Comparison of ENCODE assay signal across 8 mouse cellular contexts in the genomic region with DNA sequence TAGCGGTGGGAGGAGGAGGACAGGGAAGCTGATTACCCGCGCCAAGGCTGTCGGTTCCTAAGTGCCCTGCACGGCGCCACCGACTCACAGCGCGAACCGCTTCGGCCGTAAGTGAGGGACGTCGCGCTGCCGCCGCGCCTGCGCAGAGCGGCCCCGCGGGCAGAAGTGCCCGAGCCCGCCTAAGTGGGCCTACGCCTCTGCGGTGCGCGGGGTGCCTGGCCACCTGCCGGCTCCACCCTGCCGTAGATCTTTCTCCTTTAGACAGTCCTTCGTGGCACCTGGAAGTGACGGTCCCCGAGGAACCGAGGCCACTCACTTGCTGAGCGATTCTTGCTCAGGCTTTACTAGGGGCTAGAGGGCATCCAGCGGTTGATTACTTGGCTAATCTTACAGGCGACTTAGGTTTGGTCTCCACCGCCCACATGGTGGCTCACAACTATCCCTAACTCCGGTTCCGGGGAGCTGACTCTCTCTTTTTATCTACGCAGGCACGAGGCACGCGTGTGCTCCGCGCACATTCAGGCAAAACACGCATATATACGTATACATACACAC. TPM values are rescaled to one million over a fixed set of nuclear protein-coding genes. Genes with fewer than 3 reads are reported as not detected.
DNase-seq lines count a peak whose midpoint lies in the region; ATAC-seq and TF ChIP-seq lines count a peak whose summit lies in the region.

No protein-coding gene starts in this region.

- H3K9ac ChIP-seq in MEL (ENCODE audit: control insufficient read depth, low read depth, low read length, poor library complexity, severe bottlenecking), result peak overlapping the region; percentile 90
- peak overlapping the region; percentile 80 for H3K9ac ChIP-seq in forebrain, postnatal 0 days
- H3K9ac ChIP-seq in lung, embryonic 14.5 days, result peak overlapping the region; percentile 84

- WGBS in cerebellum, adult 2 months, result under 1% methylated on average over 47 of the region's 48 CpGs
- WGBS in forebrain, postnatal 0 days, result under 1% methylated on average over 48 of the region's 48 CpGs
- under 1% methylated on average over 48 of the region's 48 CpGs for WGBS in lung, embryonic 14.5 days

- no peak for TF ChIP-seq CTCF in MEL (IDR thresholded peaks at IDR 0.05 in 2 of 3, conservative IDR thresholded peaks at IDR 0.05 in 1 of 3; ENCODE audit: control insufficient read depth in 1 of 3, insufficient read depth in 1 of 3, low read depth in 2 of 3, low read length in 3 of 3, poor library complexity in 1 of 3, severe bottlenecking in 1 of 3)
- no peak; the same call in 1 of the 2 replicates for TF ChIP-seq CTCF in cerebellum, adult 2 months (IDR thresholded peaks at IDR 0.05; ENCODE audit: borderline replicate concordance, insufficient read depth, low read depth, low read length)
- peak; percentile 26; the same call in 1 of the 2 replicates for TF ChIP-seq CTCF in forebrain, postnatal 0 days (IDR thresholded peaks at IDR 0.05; ENCODE audit: low read depth)
- TF ChIP-seq CTCF in lung, embryonic 14.5 days (IDR thresholded peaks at IDR 0.05; ENCODE audit: low read depth), result peak; percentile 24; the same call in 1 of the 2 replicates

- peak; percentile 94 to 97 for TF ChIP-seq POLR2A in MEL (IDR thresholded peaks at IDR 0.05; ENCODE audit: control insufficient read depth in 1 of 2, insufficient read depth in 1 of 2, low read depth in 1 of 2, low read length in 2 of 2, poor library complexity in 1 of 2)
- TF ChIP-seq POLR2A in cerebellum, adult 2 months (IDR thresholded peaks at IDR 0.05; ENCODE audit: borderline replicate concordance, insufficient read depth, low read length), result peak; percentile 98

- ATAC-seq in forebrain, postnatal 0 days, result peak; percentile 98
- peak; percentile 96 for ATAC-seq in lung, embryonic 14.5 days (ENCODE audit: insufficient read depth)
- peak; percentile 90 for ATAC-seq in neutrophil, adult 5-6 weeks (ENCODE audit: extremely low read depth, insufficient number of reproducible peaks, low FRiP score, poor library complexity, severe bottlenecking)

- H3K9me3 ChIP-seq in MEL (replicated peaks; ENCODE audit: insufficient read depth, low read length), result no peaks in the 10 kb centered on the region
- H3K9me3 ChIP-seq in forebrain, postnatal 0 days (ENCODE audit: low read length), result no peaks in the 10 kb centered on the region
- no peaks in the 10 kb centered on the region for H3K9me3 ChIP-seq in lung, embryonic 14.5 days (ENCODE audit: low read depth, low read length)

- peaks cover 4 to 6% of the 10 kb centered on the region in 2 experiments; a peak in 3 of 4 replicates for H3K4me1 ChIP-seq in MEL (ENCODE audit: control insufficient read depth in 1 of 2, insufficient read depth in 2 of 2, low read length in 2 of 2)
- H3K4me1 ChIP-seq in cerebellum, adult 2 months (ENCODE audit: control insufficient read depth, insufficient read depth, low read length), result no peaks in the 10 kb centered on the region
- no peaks in the 10 kb centered on the region for H3K4me1 ChIP-seq in forebrain, postnatal 0 days (ENCODE audit: insufficient read depth)
- peaks cover 4% of the 10 kb centered on the region; the same call in 1 of the 2 replicates for H3K4me1 ChIP-seq in lung, embryonic 14.5 days (ENCODE audit: insufficient read depth)

- peak overlapping the region; percentile 98 for H3K27ac ChIP-seq in MEL (ENCODE audit: control insufficient read depth, low read depth, low read length)
- H3K27ac ChIP-seq in cerebellum, adult 2 months (ENCODE audit: insufficient read depth, low read length), result peak overlapping the region; percentile 68
- H3K27ac ChIP-seq in forebrain, postnatal 0 days (ENCODE audit: low read depth, low read length), result peak overlapping the region; percentile 86
- peak overlapping the region; percentile 83 for H3K27ac ChIP-seq in lung, embryonic 14.5 days (ENCODE audit: low read depth)

- H3K4me2 ChIP-seq in forebrain, postnatal 0 days (ENCODE audit: low read depth), result peak overlapping the region; percentile 64
- peak overlapping the region; percentile 65 for H3K4me2 ChIP-seq in lung, embryonic 14.5 days

- H3K4me3 ChIP-seq in MEL (ENCODE audit: control insufficient read depth in 1 of 2, insufficient read depth in 1 of 2, low read depth in 2 of 2, low read length in 2 of 2), result peak overlapping the region; percentile 86 to 87
- H3K4me3 ChIP-seq in cerebellum, adult 2 months (replicated peaks; ENCODE audit: insufficient read depth, low read depth, low read length), result peak overlapping the region; percentile 69
- H3K4me3 ChIP-seq in forebrain, postnatal 0 days (ENCODE audit: low read depth, low read length), result peak overlapping the region; percentile 75
- H3K4me3 ChIP-seq in lung, embryonic 14.5 days (ENCODE audit: low read depth, low read length), result peak overlapping the region; percentile 78

- peaks cover 4 to 15% of the 10 kb centered on the region in 2 experiments; a peak in 3 of 4 replicates for H3K36me3 ChIP-seq in MEL (ENCODE audit: control insufficient read depth in 1 of 2, insufficient read depth in 2 of 2, low read length in 2 of 2)
- H3K36me3 ChIP-seq in forebrain, postnatal 0 days (ENCODE audit: insufficient read depth), result no peaks in the 10 kb centered on the region
- peaks cover 27% of the 10 kb centered on the region for H3K36me3 ChIP-seq in lung, embryonic 14.5 days (ENCODE audit: insufficient read depth)

- TF ChIP-seq RAD21 in MEL (IDR thresholded peaks at IDR 0.05; ENCODE audit: low read depth, low read length), result no peak

- no peaks in the 10 kb centered on the region for H3K27me3 ChIP-seq in MEL (ENCODE audit: control insufficient read depth in 1 of 2, insufficient read depth in 2 of 2, low read length in 2 of 2)
- H3K27me3 ChIP-seq in cerebellum, adult 2 months (ENCODE audit: control insufficient read depth, insufficient read depth, low read length), result no peaks in the 10 kb centered on the region
- H3K27me3 ChIP-seq in forebrain, postnatal 0 days (ENCODE audit: insufficient read depth, low read length), result no peaks in the 10 kb centered on the region
- H3K27me3 ChIP-seq in lung, embryonic 14.5 days (ENCODE audit: insufficient read depth, low read length), result no peaks in the 10 kb centered on the region

- H3K79me2 ChIP-seq in MEL (ENCODE audit: control insufficient read depth, insufficient read depth, low read length, poor library complexity), result peaks cover 27% of the 10 kb centered on the region

- DNase-seq in MEL (ENCODE audit: low read depth, low spot score), result peak; percentile 96
- DNase-seq in cerebellum, adult 2 months, result peak; percentile 87 to 91
- DNase-seq in forebrain, postnatal 0 days, result peak; percentile 94
- DNase-seq in heart, postnatal 4 days, result peak; percentile 89
- peak; percentile 76 to 88 for DNase-seq in layer of hippocampus, adult 8-10 months (ENCODE audit: low spot score in 2 of 2)
- DNase-seq in lung, embryonic 14.5 days, result peak; percentile 94
- peak; percentile 90 for DNase-seq in testis, postnatal 14 days (ENCODE audit: low spot score)

- TF ChIP-seq EP300 in MEL (IDR thresholded peaks at IDR 0.05; ENCODE audit: low read depth in 1 of 2, low read length in 2 of 2), result no peak

TF ChIP-seq in MEL, 35 proteins besides CTCF, POLR2A, EP300 and RAD21 (continues in another document):
- TF ChIP-seq USF1 (IDR thresholded peaks at IDR 0.05; ENCODE audit: low read depth, low read length), result 0 out of 2 replicates have a peak, but pooled peaks have one; percentile 16
- TF ChIP-seq SIN3A (IDR thresholded peaks at IDR 0.05; ENCODE audit: low read length), result peak; percentile 38
- TF ChIP-seq HCFC1 (IDR thresholded peaks at IDR 0.05; ENCODE audit: low read depth, low read length), result peak; percentile 85
- TF ChIP-seq TAL1 (IDR thresholded peaks at IDR 0.05; ENCODE audit: low read length), result no peak
- no peak for TF ChIP-seq GATA1 (IDR thresholded peaks at IDR 0.05; ENCODE audit: low read depth, low read length)
- TF ChIP-seq KAT2A (conservative IDR thresholded peaks at IDR 0.05; ENCODE audit: low read depth, low read length), result no peak; the same call in 1 of the 2 replicates
- TF ChIP-seq TCF12 (IDR thresholded peaks at IDR 0.05; ENCODE audit: low read depth, low read length), result peak; percentile 67
- TF ChIP-seq ZNF384 (IDR thresholded peaks at IDR 0.05; ENCODE audit: low read depth, low read length), result no peak

RNA-seq across cellular contexts. Expression of a gene that starts 7.4 kb away (rescaled TPM):
- 113 and 121 TPM in 2 replicates for total RNA-seq in MEL (2012; rRNA removed)
- 100 to 1,000 TPM in 1 of 2 experiments, not detected in 1; 192 TPM for polyA plus RNA-seq in MEL (2012; ENCODE audit: insufficient read depth in 1 of 2, insufficient read length in 2 of 2, low read depth in 1 of 2, low replicate concordance in 2 of 2, missing spikeins in 1 of 2)
- 81.3 and 91.6 TPM in 2 replicates for polyA plus RNA-seq in cerebellum, adult 2 months (2012; rRNA removed)
- total RNA-seq in forebrain, postnatal 0 days (2014; rRNA removed), result 86.1 and 109 TPM in 2 replicates
- polyA plus RNA-seq in forebrain, postnatal 0 days (2015; fragmentation: Nextera tagmentation; extraction: Ambion mirVana), result 225 and 246 TPM in 2 replicates
- 10 to 100 TPM; 80.7 to 87.4 TPM for total RNA-seq in heart, postnatal 4 days (2021)
- total RNA-seq in layer of hippocampus, adult 8-10 months (2022), result 10 to 100 TPM; 39.2 to 49.9 (median 46.5) TPM
- 202 and 207 TPM in 2 replicates for polyA plus RNA-seq in lung, embryonic 14.5 days (2014; fragmentation: Nextera tagmentation; extraction: Ambion mirVana)
- total RNA-seq in neutrophil, adult 5-6 weeks (2017), result 33.2 and 36.5 TPM in 2 replicates

RNA-seq across cellular contexts. Expression of a gene that starts 21.1 kb away (rescaled TPM):
- total RNA-seq in MEL (2012; rRNA removed), result 68.8 and 75.3 TPM in 2 replicates
- polyA plus RNA-seq in MEL (2012; ENCODE audit: insufficient read depth in 1 of 2, insufficient read length in 2 of 2, low read depth in 1 of 2, low replicate concordance in 2 of 2, missing spikeins in 1 of 2), result 10 to 100 TPM in 1 of 2 experiments, not detected in 1; 63.1 TPM
- polyA plus RNA-seq in cerebellum, adult 2 months (2012; rRNA removed), result 32.8 and 33.0 TPM in 2 replicates
- total RNA-seq in forebrain, postnatal 0 days (2014; rRNA removed), result 45.7 and 54.2 TPM in 2 replicates
- 46.3 and 52.9 TPM in 2 replicates for polyA plus RNA-seq in forebrain, postnatal 0 days (2015; fragmentation: Nextera tagmentation; extraction: Ambion mirVana)
- total RNA-seq in heart, postnatal 4 days (2021), result 10 to 100 TPM; 74.4 to 78.4 TPM
- total RNA-seq in layer of hippocampus, adult 8-10 months (2022), result 10 to 100 TPM; 45.7 to 51.9 (median 48.2) TPM
- polyA plus RNA-seq in lung, embryonic 14.5 days (2014; fragmentation: Nextera tagmentation; extraction: Ambion mirVana), result 98.1 and 99.2 TPM in 2 replicates
- total RNA-seq in neutrophil, adult 5-6 weeks (2017), result 34.4 and 35.7 TPM in 2 replicates

RNA-seq across cellular contexts. Expression of a gene that starts 22.4 kb away (rescaled TPM):
- 28.2 and 29.0 TPM in 2 replicates for total RNA-seq in MEL (2012; rRNA removed)
- polyA plus RNA-seq in MEL (2012; ENCODE audit: insufficient read depth in 1 of 2, insufficient read length in 2 of 2, low read depth in 1 of 2, low replicate concordance in 2 of 2, missing spikeins in 1 of 2), result 10 to 100 TPM in 1 of 2 experiments, not detected in 1; 35.2 TPM
- 24.4 and 24.6 TPM in 2 replicates for polyA plus RNA-seq in cerebellum, adult 2 months (2012; rRNA removed)
- 156 and 181 TPM in 2 replicates for total RNA-seq in forebrain, postnatal 0 days (2014; rRNA removed)
- 19.7 and 23.2 TPM in 2 replicates for polyA plus RNA-seq in forebrain, postnatal 0 days (2015; fragmentation: Nextera tagmentation; extraction: Ambion mirVana)
- total RNA-seq in heart, postnatal 4 days (2021), result 10 to 100 TPM; 39.3 to 40.1 TPM
- 10 to 100 TPM; 44.2 to 53.1 (median 49.4) TPM for total RNA-seq in layer of hippocampus, adult 8-10 months (2022)
- polyA plus RNA-seq in lung, embryonic 14.5 days (2014; fragmentation: Nextera tagmentation; extraction: Ambion mirVana), result 25.8 and 26.7 TPM in 2 replicates
- 46.5 and 64.0 TPM in 2 replicates for total RNA-seq in neutrophil, adult 5-6 weeks (2017)

Comparison
In these comparisons a context has a peak if more than half of its experiments do, and no peak if none do; other contexts are left out.
1. Peak in every context shown above with its lines: DNase-seq, ATAC-seq, H3K4me3 ChIP-seq and H3K27ac ChIP-seq.
2. CTCF ChIP-seq: peak in forebrain, postnatal 0 days (single experiment) and lung, embryonic 14.5 days (single experiment); none in MEL (0 of 3) and cerebellum, adult 2 months (single experiment).